Mouse (Mus musculus) natural killer cell, adult 2 months (primary cell): ENCODE measurements at regions not wholly inside any gene's neighbourhood (a gene's known extent, or its start where the extent isn't known, plus 50 kb on each side); places are given as distances from the start of the nearest gene placed in this dataset.
"Not testable (repeated sequence)": the region's sequence is repeated elsewhere in the genome, so short reads cannot be mapped to it uniquely, and the experiment has no call there.

Experiments
- DNase-seq, 2 experiments: peaks; one replicate each; pipeline ENCODE4 v3.0.0; 2022; ENCODE audit warnings: low spot score in 2 of 2

DNA sequence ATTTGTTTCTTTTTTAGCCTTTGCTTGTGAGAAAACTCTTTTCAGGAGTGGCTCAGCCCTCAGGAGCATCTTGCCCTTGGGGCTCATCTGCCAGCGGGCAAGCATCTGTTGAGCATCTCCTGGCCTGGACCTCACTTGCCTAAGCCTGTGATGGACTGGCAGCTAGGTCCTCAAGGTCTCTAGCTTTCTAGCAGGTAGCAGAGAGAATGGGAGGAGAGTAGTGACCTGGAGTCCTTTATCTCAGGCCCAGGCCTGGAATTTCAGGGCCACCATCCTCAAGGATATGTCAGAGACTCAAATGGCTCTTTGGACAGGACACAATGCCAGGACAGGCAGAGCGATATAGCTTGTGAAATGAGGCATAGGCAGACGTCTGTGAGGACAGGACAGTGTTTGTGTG lies 59.3 kb upstream of the Klf13 start:
- no peak for DNase-seq

DNA sequence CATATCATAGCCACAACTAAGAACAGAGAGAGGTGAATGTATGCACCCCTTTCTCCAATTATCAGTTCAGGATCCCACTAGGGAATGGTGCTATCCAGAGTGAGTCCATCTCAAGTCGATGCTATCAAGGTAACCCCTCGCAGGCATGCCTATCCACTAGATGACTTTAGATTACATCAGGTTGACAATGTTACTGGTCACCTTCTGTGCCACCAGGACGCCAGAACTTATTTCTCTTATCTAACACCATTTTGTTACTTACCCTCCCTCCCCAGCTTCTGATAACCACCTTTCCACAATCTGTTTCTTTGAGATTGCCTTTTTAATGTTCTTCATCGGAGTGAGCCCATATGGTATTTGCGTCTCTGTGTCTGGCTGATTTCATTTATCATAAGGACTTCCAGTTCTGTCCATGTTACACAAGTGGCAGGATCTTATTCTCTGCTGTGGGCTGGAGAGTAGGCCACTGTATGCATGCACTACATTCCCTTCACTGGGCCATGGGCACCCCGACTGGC lies 57.9 kb upstream of the Klf13 start:
- no peak for DNase-seq

DNA sequence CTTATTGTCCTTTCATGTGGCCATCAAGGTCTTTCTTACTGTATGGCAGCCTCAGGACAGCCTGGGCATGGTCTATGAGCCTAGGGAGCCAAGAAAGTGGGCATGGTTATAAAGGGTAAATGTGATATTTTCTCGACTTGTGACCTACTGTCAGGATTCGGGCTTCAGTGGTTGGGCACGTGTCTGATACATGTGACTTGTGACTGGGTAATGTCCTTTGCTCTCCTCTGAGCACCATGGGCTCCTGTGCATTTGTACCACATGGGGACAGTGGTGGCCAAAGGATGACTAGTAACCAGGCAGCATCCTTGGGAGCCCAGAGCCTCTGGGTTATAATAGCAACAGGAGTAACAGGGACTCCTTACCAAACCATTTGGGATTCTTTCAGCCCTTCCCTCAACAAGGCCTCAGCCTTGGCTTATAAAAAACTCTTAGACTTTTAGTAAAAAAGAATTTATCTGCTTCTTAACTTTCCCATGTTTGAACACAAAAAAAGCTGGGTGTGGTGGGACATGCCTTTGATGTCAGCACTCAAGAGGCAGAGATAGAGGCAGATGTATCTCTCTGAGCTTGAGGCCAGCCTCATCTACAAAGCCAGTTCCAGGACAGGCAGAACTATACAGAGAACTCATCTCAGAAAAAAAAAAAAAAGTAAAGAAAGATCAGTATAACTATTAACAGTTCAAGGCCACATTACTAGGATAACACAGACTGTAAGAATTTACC lies 56.7 kb upstream of the Klf13 start:
- no peak for DNase-seq

DNA sequence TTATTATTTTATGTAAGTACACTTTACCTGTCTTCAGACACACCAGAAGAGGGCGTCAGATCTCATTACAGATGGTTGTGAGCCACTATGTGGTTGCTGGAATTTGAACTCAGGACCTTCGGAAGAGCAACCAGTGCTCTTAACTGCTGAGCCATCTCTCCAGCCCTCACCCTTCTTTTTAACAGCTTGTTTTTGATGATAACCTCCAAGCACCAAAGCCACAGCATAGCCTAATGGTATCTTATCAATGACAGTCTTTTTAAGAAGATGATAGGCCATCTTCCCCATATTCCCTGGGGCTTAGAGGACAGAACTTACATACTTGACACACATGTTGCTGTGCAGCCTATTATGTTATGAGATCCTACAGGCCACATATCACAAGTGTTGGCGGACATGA lies 56.1 kb upstream of the Klf13 start:
- DNase-seq, result not testable (repeated sequence)

DNA sequence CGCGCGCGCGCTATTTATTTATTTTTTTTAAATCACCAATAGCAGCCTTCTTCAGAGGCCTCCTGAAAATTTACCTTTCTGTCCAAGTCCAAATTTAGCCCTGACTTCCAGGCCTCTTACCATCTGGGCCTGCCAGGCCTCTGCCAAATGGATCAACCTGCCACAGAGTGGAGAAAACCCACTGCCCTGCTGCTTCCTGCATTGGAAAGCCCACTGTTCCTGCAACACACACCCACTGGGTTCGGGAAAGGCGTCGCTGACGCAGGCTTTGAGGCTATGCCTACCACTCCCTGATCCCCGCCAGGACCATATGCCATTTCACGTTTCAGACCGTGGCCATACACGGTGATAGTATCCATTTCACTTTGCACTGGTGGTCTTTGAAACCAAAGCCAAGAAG lies 53.4 kb upstream of the Klf13 start:
- DNase-seq, result no peak

DNA sequence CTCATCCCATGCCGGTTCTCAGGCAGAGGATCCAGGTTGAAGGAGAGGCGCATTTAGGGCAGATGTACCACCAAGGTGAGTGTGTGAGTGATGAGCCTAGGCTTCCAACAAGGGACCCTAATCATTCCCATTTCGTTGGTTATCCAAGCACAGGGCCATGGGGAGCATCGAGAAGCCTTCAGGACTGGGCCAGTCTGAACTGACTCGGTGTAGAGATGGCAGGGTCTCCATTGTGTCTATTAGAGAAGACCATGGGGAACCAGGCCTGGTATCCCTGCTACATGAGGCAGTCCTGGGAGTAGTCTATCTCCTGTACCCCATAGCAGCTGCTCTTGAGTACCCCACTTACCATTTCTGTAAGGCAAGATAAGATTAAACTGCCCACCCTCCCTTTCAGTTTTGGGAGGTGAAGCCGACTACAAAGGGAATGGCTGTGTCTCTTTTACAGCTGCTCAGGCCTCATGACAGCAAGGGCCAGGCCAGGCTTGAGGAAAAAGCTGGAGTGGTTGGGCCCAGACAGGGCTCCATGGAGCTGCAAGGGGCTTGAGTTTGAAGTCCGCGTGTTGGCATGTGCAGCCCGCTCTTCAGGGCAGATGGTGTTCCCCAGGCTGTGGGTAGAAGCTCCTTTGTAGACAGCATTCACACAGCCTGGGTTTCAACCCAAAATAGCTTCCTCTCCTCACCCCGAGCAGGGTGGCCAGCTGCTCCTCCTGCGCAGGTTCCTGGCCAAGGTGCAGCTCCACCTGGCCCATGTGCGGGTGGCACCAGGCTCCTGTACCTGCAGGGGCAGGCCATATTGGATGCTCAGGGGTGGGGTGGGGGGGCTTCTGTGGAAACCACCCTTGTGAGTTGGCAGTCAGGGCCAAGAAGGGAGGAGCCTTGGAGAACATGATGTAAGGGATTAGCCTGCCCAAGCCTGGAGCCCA lies 52.6 kb upstream of the Klf13 start:
- no peak for DNase-seq

DNA sequence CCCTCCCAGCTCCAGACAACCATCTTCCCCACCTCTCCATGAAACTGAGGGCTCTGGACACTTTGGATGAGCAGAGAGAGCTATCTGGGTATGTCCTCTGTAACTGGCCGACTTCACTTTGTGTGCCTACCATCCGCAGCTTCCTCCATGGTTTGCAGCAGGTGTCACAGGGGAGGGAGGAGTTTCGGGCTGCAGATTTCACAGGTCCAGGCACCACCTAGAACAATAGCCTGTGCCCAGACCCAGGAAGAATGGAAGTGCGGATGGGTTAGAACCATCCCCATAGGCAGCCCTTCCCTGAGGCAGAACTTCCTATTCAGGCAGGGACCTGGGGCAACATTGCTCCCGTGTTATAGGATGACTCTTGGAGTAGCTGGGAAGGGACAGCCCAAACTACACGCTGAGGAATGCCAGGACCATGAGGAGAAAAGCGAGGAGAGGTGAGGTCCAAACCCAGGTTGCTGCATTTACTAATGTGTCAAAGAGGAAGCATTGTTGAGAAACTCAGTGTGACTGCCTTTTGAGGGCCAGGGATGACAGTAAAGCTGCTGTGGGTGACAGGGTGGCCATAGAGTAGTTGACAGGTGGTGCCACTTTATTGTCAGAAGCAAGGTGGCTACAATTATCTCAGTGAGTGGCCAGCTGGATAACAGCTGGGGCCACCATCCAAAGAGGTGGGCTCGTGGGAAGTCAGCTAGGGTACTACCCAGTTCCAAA lies 51.8 kb upstream of the Klf13 start:
- DNase-seq, result no peak

DNA sequence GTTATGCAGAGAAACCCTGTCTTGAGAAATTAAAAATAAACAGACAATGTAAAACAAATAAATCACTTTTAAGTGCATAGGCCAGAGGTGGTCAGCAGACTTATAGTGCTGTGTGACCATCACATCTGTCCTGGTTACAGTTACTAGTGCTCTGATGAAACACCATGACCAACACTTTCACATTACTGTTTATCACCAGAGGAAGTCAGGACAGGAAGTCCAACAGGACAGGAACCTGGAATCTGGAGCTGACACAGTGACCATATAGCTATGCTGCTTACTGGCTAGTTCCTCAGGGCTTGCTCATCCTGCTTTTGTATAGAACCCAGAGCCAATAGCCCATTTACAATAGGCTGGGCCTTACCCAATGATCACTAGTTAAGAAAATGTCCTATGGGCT lies 51.0 kb upstream of the Klf13 start:
- DNase-seq, result no peak
